Mouse (Mus musculus) embryonic facial prominence, embryonic 11.5 days (tissue): Measurements from ENCODE around the gene Mrs2. TPM values are rescaled to one million over a fixed set of nuclear protein-coding genes. Genes with fewer than 3 reads are reported as not detected.
A peak's percentile ranks its signal among the peaks of the same experiment; 100 is the strongest.

Experiments
- ATAC-seq: fragments of 200-750 bp; cut with Nextera tagmentation; replicated peaks from 2 replicates; pipeline ENCODE4 v1.8.0; 2017; ENCODE audit warnings: low read depth; ENCODE audit not compliant: insufficient number of reproducible peaks, low FRiP score, low TSS enrichment
- DNase-seq: peaks from one replicate; pipeline ENCODE4 v3.0.0-alpha.2; 2015; ENCODE audit warnings: low spot score
- H3K27ac ChIP-seq: fragments of 300-500 bp; sonication (generic); replicated peaks from 2 replicates; pipeline ENCODE4 v1.5.1; 2014; ENCODE audit warnings: mild to moderate bottlenecking, low read depth, low read length, control low read depth
- H3K27me3 ChIP-seq: fragments of 300-500 bp; sonication (generic); 2 replicates; pipeline ENCODE4 v1.6.1; 2014; ENCODE audit warnings: mild to moderate bottlenecking, low read length, moderate library complexity, mixed read lengths; ENCODE audit not compliant: control insufficient read depth, insufficient read depth
- H3K36me3 ChIP-seq: fragments of 300-500 bp; sonication (generic); replicated peaks from 2 replicates; pipeline ENCODE4 v1.6.1; 2014; ENCODE audit warnings: low read depth, mild to moderate bottlenecking, low read length, moderate library complexity, mixed read lengths; ENCODE audit not compliant: control insufficient read depth, insufficient read depth
- H3K4me1 ChIP-seq: fragments of 300-500 bp; sonication (generic); 2 replicates; pipeline ENCODE4 v1.6.1; 2014; ENCODE audit warnings: low read length, mixed read lengths; ENCODE audit not compliant: control insufficient read depth, insufficient read depth
- H3K4me2 ChIP-seq: fragments of 300-500 bp; sonication (generic); 2 replicates; pipeline ENCODE4 v1.6.1; 2014; ENCODE audit warnings: low read depth, mild to moderate bottlenecking, control low read depth, low read length, moderate library complexity
- H3K4me3 ChIP-seq: fragments of 300-500 bp; sonication (generic); 2 replicates; pipeline ENCODE4 v1.5.1; 2014; ENCODE audit warnings: low read depth, low read length, control low read depth
- H3K9ac ChIP-seq: fragments of 300-500 bp; sonication (generic); replicated peaks from 2 replicates; pipeline ENCODE4 v1.6.1; 2014; ENCODE audit warnings: mild to moderate bottlenecking, control low read depth, low read length
- H3K9me3 ChIP-seq: fragments of 300-500 bp; sonication (generic); replicated peaks from 2 replicates; pipeline ENCODE4 v1.6.1; 2016; ENCODE audit warnings: mild to moderate bottlenecking, low read length, inconsistent platforms, mixed read lengths; ENCODE audit not compliant: control insufficient read depth
- WGBS: fragments of 180-500 bp; shearing (Covaris S2); extraction: QIAGEN DNeasy Blood & Tissue Kit; methylation state at CpG from one replicate; pipeline ENCODE4 v1.1.7; 2014; 5-methylcytosine and 5-hydroxymethylcytosine counted together
- polyA plus RNA-seq: library from polyadenylated mRNA; unstranded; fragments of >200 nt; fragmentation: Nextera tagmentation; extraction: Ambion mirVana; gene quantifications from 2 replicates; pipeline ENCODE4 v1.2.1, GENCODE M21; 2014

The Mrs2 gene
- polyA plus RNA-seq, 1 experiment from 2014 or later = 29.2 TPM

DNA sequence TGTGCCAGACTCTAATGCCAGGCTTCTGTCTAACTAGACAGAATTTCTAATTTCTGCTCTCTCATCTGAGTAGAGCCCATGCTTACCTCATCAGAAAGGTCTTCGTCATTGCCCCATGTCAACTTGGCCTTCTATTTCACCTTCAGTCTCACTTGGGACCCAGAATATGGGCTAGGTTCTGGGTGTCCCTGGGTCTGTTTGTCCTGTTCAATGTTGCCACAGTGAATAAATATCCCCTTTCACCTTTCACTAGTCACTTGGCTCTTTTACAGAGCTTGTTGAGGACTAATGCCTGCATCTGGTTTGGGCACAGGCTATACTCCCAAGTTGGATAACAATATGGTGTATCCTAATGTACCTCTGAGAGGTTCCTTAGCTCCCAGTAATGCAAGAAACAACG is 19.3 kb upstream of the Mrs2 start:
- H3K4me2 ChIP-seq = no peak overlapping the region
- DNase-seq (no peak), ATAC-seq (no peak)
- H3K36me3 ChIP-seq = no peaks in the 10 kb centered on the region
- WGBS = 66% methylated on average over 2 of the region's 2 CpGs
- no peaks in the 10 kb centered on the region for H3K27me3 ChIP-seq
- no peaks in the 10 kb centered on the region for H3K9me3 ChIP-seq
- no peaks in the 10 kb centered on the region for H3K4me1 ChIP-seq
- H3K27ac ChIP-seq = no peak overlapping the region
- no peak overlapping the region for H3K4me3 ChIP-seq
- H3K9ac ChIP-seq = no peak overlapping the region

DNA sequence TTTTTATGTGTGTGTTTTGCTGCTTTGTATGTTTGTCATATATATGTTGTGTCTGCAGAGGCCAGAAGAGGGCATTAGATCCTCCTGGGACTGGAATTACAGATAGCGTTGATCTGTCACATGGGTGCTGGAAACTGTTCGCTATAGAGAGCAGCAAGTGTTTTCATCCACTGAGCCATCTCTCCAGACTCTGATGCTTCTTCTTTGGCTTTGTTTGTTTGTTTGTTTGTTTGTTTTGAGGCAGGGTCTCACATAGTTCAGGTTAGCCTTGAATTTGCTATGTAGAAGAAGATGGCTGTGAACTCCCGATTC is 6.9 kb upstream of the Mrs2 start:
- Histone ChIP-seq H3K9ac (no peak overlapping the region), H3K4me2 (no peak overlapping the region), H3K27ac (no peak overlapping the region), H3K4me1 (no peaks in the 10 kb centered on the region), H3K9me3 (no peaks in the 10 kb centered on the region), H3K27me3 (no peaks in the 10 kb centered on the region), H3K4me3 (no peak overlapping the region), H3K36me3 (no peaks in the 10 kb centered on the region)
- 82% methylated on average over 3 of the region's 3 CpGs for WGBS
- DNase-seq (no peak), ATAC-seq (no peak)

DNA sequence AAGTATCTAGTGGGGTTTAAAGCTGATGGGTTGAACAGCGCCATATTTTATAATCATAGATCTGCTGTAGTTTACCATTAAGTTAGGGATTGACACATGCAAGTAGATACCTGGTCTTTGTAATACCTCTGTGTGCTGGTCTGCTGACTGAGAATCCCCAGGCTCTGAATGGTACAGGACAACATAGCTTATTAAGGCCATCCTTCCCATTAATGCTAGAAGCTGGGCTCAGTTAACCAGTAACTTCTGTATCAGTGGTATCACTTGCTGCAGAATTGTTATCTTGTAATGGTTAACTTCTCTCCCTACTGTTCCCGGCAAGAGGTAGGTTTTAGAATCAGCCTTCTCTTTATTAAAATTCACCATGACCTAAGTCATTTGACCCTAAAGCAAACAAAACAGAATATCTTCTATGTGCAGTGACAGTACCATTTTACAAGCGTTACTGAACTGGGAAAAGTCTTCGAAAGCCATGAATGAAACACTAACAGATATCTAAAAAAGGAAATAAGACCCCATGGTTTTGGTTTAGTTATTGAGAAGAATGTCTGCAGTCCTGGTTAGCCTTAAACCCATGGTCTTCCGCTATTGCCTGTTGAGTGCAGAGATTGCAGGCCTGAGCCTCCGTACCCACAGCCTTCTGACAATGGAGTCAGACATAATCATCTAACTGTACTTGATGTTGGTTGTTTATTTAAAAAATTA is 6.4 kb upstream of the Mrs2 start:
- Histone ChIP-seq H3K9ac (no peak overlapping the region), H3K27ac (no peak overlapping the region), H3K4me1 (no peaks in the 10 kb centered on the region), H3K27me3 (no peaks in the 10 kb centered on the region), H3K4me3 (no peak overlapping the region), H3K4me2 (no peak overlapping the region), H3K9me3 (no peaks in the 10 kb centered on the region), H3K36me3 (no peaks in the 10 kb centered on the region)
- no peak for DNase-seq
- WGBS = 86% methylated on average over 6 of the region's 6 CpGs
- no peak for ATAC-seq

GRCm38 (mm10) chr13:25024655-25025054 is 4.5 kb upstream of the Mrs2 start:
- Histone ChIP-seq H3K4me2 (no peak overlapping the region), H3K36me3 (no peaks in the 10 kb centered on the region), H3K4me3 (no peak overlapping the region), H3K27ac (no peak overlapping the region), H3K9me3 (no peaks in the 10 kb centered on the region), H3K9ac (no peak overlapping the region), H3K4me1 (no peaks in the 10 kb centered on the region), H3K27me3 (no peaks in the 10 kb centered on the region)
- peak; percentile 67 for DNase-seq
- ATAC-seq = no peak
- WGBS = 22% methylated on average over 2 of the region's 2 CpGs

GRCm38 (mm10) chr13:25023129-25023528 is 3.0 kb upstream of the Mrs2 start:
- no peaks in the 10 kb centered on the region; the same call in 1 of the 2 replicates for H3K4me1 ChIP-seq

GRCm38 (mm10) chr13:25022386-25022785 is 2.2 kb upstream of the Mrs2 start:
- Histone ChIP-seq H3K36me3 (no peaks in the 10 kb centered on the region), H3K4me3 (no peak overlapping the region), H3K27me3 (no peaks in the 10 kb centered on the region), H3K27ac (no peak overlapping the region), H3K9me3 (no peaks in the 10 kb centered on the region), H3K4me1 (no peaks in the 10 kb centered on the region; the same call in 1 of the 2 replicates), H3K9ac (no peak overlapping the region), H3K4me2 (no peak overlapping the region)
- DNase-seq (no peak), ATAC-seq (no peak)
- 75% methylated on average over 4 of the region's 4 CpGs for WGBS

More at GRCm38 (mm10) chr13:25023129-25023528, 3.0 kb upstream of the Mrs2 start:
- 77% methylated on average over 3 of the region's 3 CpGs for WGBS
- no peaks in the 10 kb centered on the region for H3K27me3 ChIP-seq
- no peak for DNase-seq
- ATAC-seq = no peak
- H3K9me3 ChIP-seq = no peaks in the 10 kb centered on the region
- no peak overlapping the region for H3K4me2 ChIP-seq
- H3K4me3 ChIP-seq = no peak overlapping the region
- no peak overlapping the region for H3K27ac ChIP-seq
- no peaks in the 10 kb centered on the region for H3K36me3 ChIP-seq
- no peak overlapping the region for H3K9ac ChIP-seq

- no peaks in the 10 kb centered on the region for H3K36me3 ChIP-seq
- no peak overlapping the region for H3K27ac ChIP-seq
- H3K4me2 ChIP-seq = peak overlapping the region; percentile 87
- H3K4me3 ChIP-seq = peak overlapping the region; percentile 89
- H3K27me3 ChIP-seq = no peaks in the 10 kb centered on the region
- ATAC-seq (peak; percentile 32; the same call in 1 of the 2 replicates), DNase-seq (peak; percentile 4)
- H3K9me3 ChIP-seq = no peaks in the 10 kb centered on the region
- peak overlapping the region; percentile 91 for H3K9ac ChIP-seq
- 49% methylated on average over 4 of the region's 4 CpGs for WGBS
- H3K4me1 ChIP-seq = no peaks in the 10 kb centered on the region; the same call in 1 of the 2 replicates
These were observed 337 bp upstream of the Mrs2 start for GRCm38 (mm10) chr13:25020540-25020892.

DNA sequence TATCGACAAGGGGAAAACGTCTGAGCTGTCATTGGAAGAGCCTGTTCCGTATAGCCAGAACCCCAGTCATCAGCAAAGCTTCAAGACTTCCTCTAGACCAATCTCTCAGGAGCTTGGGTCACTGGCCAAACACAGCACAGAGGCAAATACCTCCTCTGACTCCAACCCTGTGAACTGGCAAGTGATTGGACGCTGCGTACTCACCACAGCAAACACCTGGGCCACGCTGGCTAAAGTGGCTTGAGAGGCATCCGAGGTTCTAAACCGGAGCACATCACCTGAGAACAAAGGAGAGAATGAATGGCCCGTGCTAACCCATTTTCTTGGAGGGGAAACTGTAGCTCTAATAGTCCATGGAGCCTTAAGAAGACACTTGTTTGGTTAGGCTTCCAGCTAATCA is 1.9 kb downstream of the Mrs2 start:
- Histone ChIP-seq H3K36me3 (no peaks in the 10 kb centered on the region), H3K9me3 (no peaks in the 10 kb centered on the region), H3K4me2 (no peak overlapping the region), H3K4me3 (no peak overlapping the region), H3K27ac (no peak overlapping the region), H3K9ac (no peak overlapping the region), H3K27me3 (no peaks in the 10 kb centered on the region), H3K4me1 (no peaks in the 10 kb centered on the region; the same call in 1 of the 2 replicates)
- DNase-seq (no peak), ATAC-seq (no peak)
- WGBS = 88% methylated on average over 9 of the region's 9 CpGs
